Mouse (Mus musculus): ENCODE measurements around the gene Mettl21a. TPM values are rescaled to one million over a fixed set of nuclear protein-coding genes. Genes with fewer than 3 reads are reported as not detected.

Mettl21a gene
- polyA plus RNA-seq, 1 experiment = 0.26 TPM

GRCm38 (mm10) chr1:64616531-64616880, 536 bp downstream of the Mettl21a start:
- TF ChIP-seq TAL1 (IDR thresholded peaks at IDR 0.05; ENCODE audit: low read length) (no peak), GATA1 (IDR thresholded peaks at IDR 0.05; ENCODE audit: low read length) (no peak)
- peak overlapping the region; percentile 91 for H3K4me3 ChIP-seq (replicated peaks)
- no peaks in the 10 kb centered on the region for H3K27me3 ChIP-seq (ENCODE audit: control insufficient read depth)
- H3K4me1 ChIP-seq (ENCODE audit: control insufficient read depth) = peaks cover 35% of the 10 kb centered on the region
- peaks cover 23% of the 10 kb centered on the region for H3K36me3 ChIP-seq (ENCODE audit: control insufficient read depth)
- no peaks in the 10 kb centered on the region for H3K9me3 ChIP-seq (ENCODE audit: control insufficient read depth, low read length)

- no peak for TF ChIP-seq TAL1 (IDR thresholded peaks at IDR 0.05; ENCODE audit: low read length)
- TF ChIP-seq GATA1 (IDR thresholded peaks at IDR 0.05; ENCODE audit: low read length) = no peak
- Histone ChIP-seq H3K9me3 (ENCODE audit: control insufficient read depth, low read length) (no peaks in the 10 kb centered on the region), H3K4me3 (replicated peaks) (peak overlapping the region; percentile 91), H3K27me3 (ENCODE audit: control insufficient read depth) (no peaks in the 10 kb centered on the region), H3K36me3 (ENCODE audit: control insufficient read depth) (peaks cover 25% of the 10 kb centered on the region), H3K4me1 (ENCODE audit: control insufficient read depth) (peaks cover 37% of the 10 kb centered on the region)
Measured at GRCm38 (mm10) chr1:64616076-64616475, 966 bp downstream of the Mettl21a start.

GRCm38 (mm10) chr1:64615531-64615991, 1.5 kb downstream of the Mettl21a start:
- Histone ChIP-seq H3K4me1 (ENCODE audit: control insufficient read depth) (peaks cover 39% of the 10 kb centered on the region), H3K36me3 (ENCODE audit: control insufficient read depth) (peaks cover 28% of the 10 kb centered on the region), H3K27me3 (ENCODE audit: control insufficient read depth) (no peaks in the 10 kb centered on the region), H3K4me3 (replicated peaks) (no peak overlapping the region), H3K9me3 (ENCODE audit: control insufficient read depth, low read length) (no peaks in the 10 kb centered on the region)
- TF ChIP-seq GATA1 (IDR thresholded peaks at IDR 0.05; ENCODE audit: low read length) (no peak), TAL1 (IDR thresholded peaks at IDR 0.05; ENCODE audit: low read length) (no peak)

GRCm38 (mm10) chr1:64614801-64615345, 2.2 kb downstream of the Mettl21a start:
- peaks cover 46% of the 10 kb centered on the region for H3K4me1 ChIP-seq (ENCODE audit: control insufficient read depth)
- TF ChIP-seq TAL1 (IDR thresholded peaks at IDR 0.05; ENCODE audit: low read length) (no peak), GATA1 (IDR thresholded peaks at IDR 0.05; ENCODE audit: low read length) (no peak)
- no peaks in the 10 kb centered on the region for H3K9me3 ChIP-seq (ENCODE audit: control insufficient read depth, low read length)
- H3K36me3 ChIP-seq (ENCODE audit: control insufficient read depth) = peaks cover 35% of the 10 kb centered on the region
- no peak overlapping the region for H3K4me3 ChIP-seq (replicated peaks)
- no peaks in the 10 kb centered on the region for H3K27me3 ChIP-seq (ENCODE audit: control insufficient read depth)

GRCm38 (mm10) chr1:64614311-64614710, 2.7 kb downstream of the Mettl21a start:
- Histone ChIP-seq H3K9me3 (ENCODE audit: control insufficient read depth, low read length) (no peaks in the 10 kb centered on the region), H3K27me3 (ENCODE audit: control insufficient read depth) (no peaks in the 10 kb centered on the region), H3K4me1 (ENCODE audit: control insufficient read depth) (peaks cover 52% of the 10 kb centered on the region), H3K4me3 (replicated peaks) (no peak overlapping the region), H3K36me3 (ENCODE audit: control insufficient read depth) (peaks cover 40% of the 10 kb centered on the region)
- TF ChIP-seq TAL1 (IDR thresholded peaks at IDR 0.05; ENCODE audit: low read length) (no peak), GATA1 (IDR thresholded peaks at IDR 0.05; ENCODE audit: low read length) (no peak)

GRCm38 (mm10) chr1:64609976-64610375, 7.1 kb downstream of the Mettl21a start:
- no peaks in the 10 kb centered on the region for H3K27me3 ChIP-seq (ENCODE audit: control insufficient read depth)
- TF ChIP-seq GATA1 (IDR thresholded peaks at IDR 0.05; ENCODE audit: low read length) (no peak), TAL1 (IDR thresholded peaks at IDR 0.05; ENCODE audit: low read length) (no peak)
- peaks cover 40% of the 10 kb centered on the region for H3K4me1 ChIP-seq (ENCODE audit: control insufficient read depth)
- H3K4me3 ChIP-seq (replicated peaks) = no peak overlapping the region
- no peaks in the 10 kb centered on the region for H3K9me3 ChIP-seq (ENCODE audit: control insufficient read depth, low read length)
- peaks cover 69% of the 10 kb centered on the region for H3K36me3 ChIP-seq (ENCODE audit: control insufficient read depth)

- Histone ChIP-seq H3K4me1 (ENCODE audit: control insufficient read depth) (peaks cover 39% of the 10 kb centered on the region), H3K9me3 (ENCODE audit: control insufficient read depth, low read length) (no peaks in the 10 kb centered on the region), H3K4me3 (replicated peaks) (peak overlapping the region; percentile 5), H3K27me3 (ENCODE audit: control insufficient read depth) (no peaks in the 10 kb centered on the region), H3K36me3 (ENCODE audit: control insufficient read depth) (peaks cover 71% of the 10 kb centered on the region)
- peak; percentile 71 for TF ChIP-seq TAL1 (IDR thresholded peaks at IDR 0.05; ENCODE audit: low read length)
- no peak for TF ChIP-seq GATA1 (IDR thresholded peaks at IDR 0.05; ENCODE audit: low read length)
Measured at GRCm38 (mm10) chr1:64609145-64609544, 7.9 kb downstream of the Mettl21a start.

GRCm38 (mm10) chr1:64603381-64603780, 13.7 kb downstream of the Mettl21a start:
- H3K4me3 ChIP-seq (replicated peaks) = no peak overlapping the region
- H3K27me3 ChIP-seq (ENCODE audit: control insufficient read depth) = no peaks in the 10 kb centered on the region
- peaks cover 15% of the 10 kb centered on the region for H3K4me1 ChIP-seq (ENCODE audit: control insufficient read depth)
- H3K36me3 ChIP-seq (ENCODE audit: control insufficient read depth) = peaks cover 74% of the 10 kb centered on the region
- H3K9me3 ChIP-seq (ENCODE audit: control insufficient read depth, low read length) = no peaks in the 10 kb centered on the region
- no peak for TF ChIP-seq GATA1 (IDR thresholded peaks at IDR 0.05; ENCODE audit: low read length)
- TF ChIP-seq TAL1 (IDR thresholded peaks at IDR 0.05; ENCODE audit: low read length) = no peak

GRCm38 (mm10) chr1:64601242-64601842, 15.7 kb downstream of the Mettl21a start:
- Histone ChIP-seq H3K4me3 (replicated peaks) (no peak overlapping the region), H3K36me3 (ENCODE audit: control insufficient read depth) (peaks cover 74% of the 10 kb centered on the region), H3K27me3 (ENCODE audit: control insufficient read depth) (no peaks in the 10 kb centered on the region), H3K9me3 (ENCODE audit: control insufficient read depth, low read length) (no peaks in the 10 kb centered on the region), H3K4me1 (ENCODE audit: control insufficient read depth) (peaks cover 8% of the 10 kb centered on the region)
- TF ChIP-seq GATA1 (IDR thresholded peaks at IDR 0.05; ENCODE audit: low read length) (no peak), TAL1 (IDR thresholded peaks at IDR 0.05; ENCODE audit: low read length) (no peak)

Measured in erythroblast, embryonic 14.5 days (primary cell).